In genomic region chr9:53825318-53825717, GRCm38 (mm10) we compare ENCODE assay signal across 8 mouse cellular contexts. TPM values are rescaled to one million over a fixed set of nuclear protein-coding genes. Genes with fewer than 3 reads are reported as not detected.
DNase-seq lines count a peak whose midpoint lies in the region; ATAC-seq and TF ChIP-seq lines count a peak whose summit lies in the region.

No protein-coding gene starts in this region.

- no peak overlapping the region for H3K27ac ChIP-seq in kidney, adult 2 months (ENCODE audit: insufficient read depth, low read depth, low read length)
- H3K27ac ChIP-seq in kidney, embryonic 16.5 days (ENCODE audit: low read length): no peak overlapping the region
- no peak overlapping the region for H3K27ac ChIP-seq in midbrain, postnatal 0 days (ENCODE audit: low read depth, low read length)

- intact Hi-C loops in left cerebral cortex, postnatal 10 days (cut with DNase I): loop anchor here (5.0 to 10.0 kb wide), 2 partner anchors 52 to 159 kb away; no protein-coding TSS in a partner anchor

- H3K9ac ChIP-seq in kidney, embryonic 16.5 days (replicated peaks; ENCODE audit: low read length): no peak overlapping the region
- no peak overlapping the region for H3K9ac ChIP-seq in midbrain, postnatal 0 days (replicated peaks; ENCODE audit: low read length, poor library complexity, severe bottlenecking)

- peak; percentile 71 for TF ChIP-seq CTCF in kidney, adult 2 months (conservative IDR thresholded peaks at IDR 0.05; ENCODE audit: insufficient read depth, insufficient read length, low read depth, low read length)
- TF ChIP-seq CTCF in midbrain, postnatal 0 days (IDR thresholded peaks at IDR 0.05): peak; percentile 86

- WGBS in kidney, adult 2 months: 5% methylated on average over 9 of the region's 9 CpGs
- 11% methylated on average over 9 of the region's 9 CpGs for WGBS in kidney, embryonic 16.5 days
- WGBS in midbrain, postnatal 0 days: 9% methylated on average over 9 of the region's 9 CpGs

- no peaks in the 10 kb centered on the region for H3K9me3 ChIP-seq in kidney, embryonic 16.5 days (ENCODE audit: low read length)
- no peaks in the 10 kb centered on the region for H3K9me3 ChIP-seq in midbrain, postnatal 0 days (ENCODE audit: low read length)

- no peak; the same call in 1 of the 2 replicates for ATAC-seq in kidney, embryonic 16.5 days (ENCODE audit: low FRiP score, low TSS enrichment)
- ATAC-seq in inflammation-experienced regulatory T-cells, adult 6 months: peak; percentile 41
- no peak for ATAC-seq in midbrain, postnatal 0 days (ENCODE audit: low FRiP score)

- H3K27me3 ChIP-seq in kidney, adult 2 months (replicated peaks; ENCODE audit: control insufficient read depth, insufficient read depth, low read length): no peaks in the 10 kb centered on the region
- H3K27me3 ChIP-seq in kidney, embryonic 16.5 days (ENCODE audit: insufficient read depth, low read length): no peaks in the 10 kb centered on the region; the same call in 1 of the 2 replicates
- no peaks in the 10 kb centered on the region for H3K27me3 ChIP-seq in midbrain, postnatal 0 days (ENCODE audit: insufficient read depth, low read length)

- no peaks in the 10 kb centered on the region for H3K4me1 ChIP-seq in kidney, adult 2 months (ENCODE audit: control insufficient read depth, insufficient read depth, low read length)
- H3K4me1 ChIP-seq in kidney, embryonic 16.5 days (ENCODE audit: insufficient read depth, low read length): no peaks in the 10 kb centered on the region
- H3K4me1 ChIP-seq in midbrain, postnatal 0 days (ENCODE audit: insufficient read depth, low read length): no peaks in the 10 kb centered on the region

- TF ChIP-seq POLR2A in kidney, adult 2 months (IDR thresholded peaks at IDR 0.05; ENCODE audit: low read depth, low read length): no peak

- no peaks in the 10 kb centered on the region for H3K36me3 ChIP-seq in kidney, adult 2 months (ENCODE audit: control insufficient read depth, insufficient read depth, low read length)
- no peaks in the 10 kb centered on the region for H3K36me3 ChIP-seq in kidney, embryonic 16.5 days (ENCODE audit: insufficient read depth, low read length)
- no peaks in the 10 kb centered on the region for H3K36me3 ChIP-seq in midbrain, postnatal 0 days (ENCODE audit: insufficient read depth, low read length)

- H3K4me2 ChIP-seq in kidney, embryonic 16.5 days (replicated peaks; ENCODE audit: low read depth, low read length): no peak overlapping the region
- no peak overlapping the region for H3K4me2 ChIP-seq in midbrain, postnatal 0 days (ENCODE audit: low read depth, low read length, poor library complexity, severe bottlenecking)

- DNase-seq in kidney, adult 2 months: peak; percentile 21
- DNase-seq in ES-CJ7 (ENCODE audit: low read depth, low spot score) (peak; percentile 84), MN1 (ENCODE audit: low spot score) (no peak)
- DNase-seq in c-Kit-positive CD71-positive TER-119-negative erythroid progenitor cells, embryonic 14.5 days (ENCODE audit: low read depth): peak; percentile 7
- DNase-seq in midbrain, postnatal 0 days (ENCODE audit: low spot score): peak; percentile 78
- no peak for DNase-seq in left cerebral cortex, postnatal 10 days (ENCODE audit: extremely low spot score in 1 of 2, low spot score in 2 of 2)

- H3K4me3 ChIP-seq in kidney, adult 2 months (ENCODE audit: insufficient read depth, low read depth, low read length): no peak overlapping the region
- H3K4me3 ChIP-seq in kidney, embryonic 16.5 days (ENCODE audit: low read length): no peak overlapping the region
- no peak overlapping the region for H3K4me3 ChIP-seq in midbrain, postnatal 0 days (ENCODE audit: low read depth, low read length)

RNA-seq across cellular contexts. Expression of gene Sln, which starts 24.6 kb away (rescaled TPM):
- 0.07 and 7.1 TPM in 2 replicates for polyA plus RNA-seq in kidney, adult 2 months (2012; rRNA removed)
- polyA plus RNA-seq in kidney, embryonic 16.5 days (2015; fragmentation: Nextera tagmentation; extraction: Ambion mirVana): 4.5 TPM in 2 replicates
- polyA plus RNA-seq in inflammation-experienced regulatory T-cells, adult 6 months (2017; shearing (Covaris generic)): not detected
- not detected in 2 replicates for total RNA-seq in midbrain, postnatal 0 days (2014; rRNA removed)
- 0.15 TPM in 1 of 2 replicates, not detected in the other for polyA plus RNA-seq in midbrain, postnatal 0 days (2015; fragmentation: Nextera tagmentation; extraction: Ambion mirVana)
- not detected for total RNA-seq in left cerebral cortex, postnatal 10 days (2021)

RNA-seq across cellular contexts. Expression of gene Slc35f2, which starts 54.0 kb away (rescaled TPM):
- polyA plus RNA-seq in kidney, adult 2 months (2012; rRNA removed): 16.3 and 18.2 TPM in 2 replicates
- polyA plus RNA-seq in kidney, embryonic 16.5 days (2015; fragmentation: Nextera tagmentation; extraction: Ambion mirVana): 20.1 and 20.4 TPM in 2 replicates
- polyA plus RNA-seq in inflammation-experienced regulatory T-cells, adult 6 months (2017; shearing (Covaris generic)): 10 to 100 TPM in 2 of 3 experiments, 1 to 10 TPM in 1; 8.5 to 11.0 (median 10.6) TPM
- 14.8 and 15.4 TPM in 2 replicates for total RNA-seq in midbrain, postnatal 0 days (2014; rRNA removed)
- 15.3 and 16.5 TPM in 2 replicates for polyA plus RNA-seq in midbrain, postnatal 0 days (2015; fragmentation: Nextera tagmentation; extraction: Ambion mirVana)
- 1 to 10 TPM; 7.6 to 8.6 TPM for total RNA-seq in left cerebral cortex, postnatal 10 days (2021)

Comparison
In these comparisons a context has a peak if more than half of its experiments do, and no peak if none do; other contexts are left out.
1. DNase-seq: peak in kidney, adult 2 months (single experiment), ES-CJ7 (single experiment), c-Kit-positive CD71-positive TER-119-negative erythroid progenitor cells, embryonic 14.5 days (single experiment) and midbrain, postnatal 0 days (single experiment); none in MN1 (single experiment) and left cerebral cortex, postnatal 10 days (0 of 2).